ENCODE assay signal across 8 mouse cellular contexts in genomic region chr2:4560516-4560915, GRCm38 (mm10).
A peak's percentile ranks its signal among the peaks of the same experiment; 100 is the strongest.
DNase-seq lines count a peak whose midpoint lies in the region; ATAC-seq and TF ChIP-seq lines count a peak whose summit lies in the region.
"Not testable (repeated sequence)": the region's sequence is repeated elsewhere in the genome, so short reads cannot be mapped to it uniquely, and the experiment has no call there.

No protein-coding gene starts in this region.

- H3K27me3 ChIP-seq in forebrain, embryonic 13.5 days; heart, postnatal 0 days (ENCODE audit: control insufficient read depth, insufficient read depth, low read length); kidney, adult 2 months (replicated peaks; ENCODE audit: control insufficient read depth, insufficient read depth, low read length); liver, embryonic 11.5 days (replicated peaks; ENCODE audit: control insufficient read depth, insufficient read depth, low read length); megakaryocyte, embryonic 14.5 days (replicated peaks); neural tube, embryonic 14.5 days (ENCODE audit: control insufficient read depth, insufficient read depth, low read length): not testable (repeated sequence)

- WGBS in forebrain, embryonic 13.5 days = 2% methylated on average over 2 of the region's 2 CpGs
- 9% methylated on average over 2 of the region's 2 CpGs for WGBS in heart, postnatal 0 days
- 30% methylated on average over 2 of the region's 2 CpGs for WGBS in kidney, adult 2 months
- WGBS in liver, embryonic 11.5 days = 6% methylated on average over 2 of the region's 2 CpGs
- WGBS in neural tube, embryonic 14.5 days = 22% methylated on average over 2 of the region's 2 CpGs

- not testable (repeated sequence) for TF ChIP-seq POLR2A in kidney, adult 2 months (IDR thresholded peaks at IDR 0.05; ENCODE audit: low read depth, low read length)

- peaks cover 88% of the 10 kb centered on the region for H3K4me1 ChIP-seq in forebrain, embryonic 13.5 days
- peaks cover 69% of the 10 kb centered on the region for H3K4me1 ChIP-seq in heart, postnatal 0 days (ENCODE audit: control insufficient read depth, insufficient read depth)
- H3K4me1 ChIP-seq in kidney, adult 2 months (ENCODE audit: control insufficient read depth, insufficient read depth, low read length) = not testable (repeated sequence)
- H3K4me1 ChIP-seq in liver, embryonic 11.5 days (replicated peaks; ENCODE audit: control insufficient read depth, insufficient read depth, low read length) = peaks cover 62% of the 10 kb centered on the region
- H3K4me1 ChIP-seq in megakaryocyte, embryonic 14.5 days = peaks cover 81% of the 10 kb centered on the region
- H3K4me1 ChIP-seq in neural tube, embryonic 14.5 days (ENCODE audit: control insufficient read depth, insufficient read depth, low read length) = peaks cover 37% of the 10 kb centered on the region

- ATAC-seq in forebrain, embryonic 13.5 days; heart, postnatal 0 days (ENCODE audit: insufficient read depth, low read depth); liver, embryonic 11.5 days (replicated peaks; ENCODE audit: low FRiP score); neural tube, embryonic 14.5 days (ENCODE audit: low read depth): not testable (repeated sequence)

- TF ChIP-seq EP300 in heart, postnatal 0 days (IDR thresholded peaks at IDR 0.05; ENCODE audit: low read depth) = not testable (repeated sequence)

- H3K4me2 ChIP-seq in forebrain, embryonic 13.5 days = peak overlapping the region; percentile 77
- peak overlapping the region; percentile 87 for H3K4me2 ChIP-seq in heart, postnatal 0 days (ENCODE audit: low read depth, low read length)
- H3K4me2 ChIP-seq in liver, embryonic 11.5 days = peak overlapping the region; percentile 84
- H3K4me2 ChIP-seq in neural tube, embryonic 14.5 days (ENCODE audit: low read depth, low read length) = peak overlapping the region; percentile 59

- H3K9me3 ChIP-seq in forebrain, embryonic 13.5 days (replicated peaks); heart, postnatal 0 days (replicated peaks; ENCODE audit: control insufficient read depth, low read length); liver, embryonic 11.5 days (ENCODE audit: control insufficient read depth, low read length); megakaryocyte, embryonic 14.5 days; neural tube, embryonic 14.5 days (ENCODE audit: control insufficient read depth, low read length): not testable (repeated sequence)

- H3K4me3 ChIP-seq in forebrain, embryonic 13.5 days = peak overlapping the region; percentile 50
- peak overlapping the region; percentile 70 for H3K4me3 ChIP-seq in heart, postnatal 0 days (ENCODE audit: low read depth, low read length)
- H3K4me3 ChIP-seq in kidney, adult 2 months (ENCODE audit: insufficient read depth, low read depth, low read length) = peak overlapping the region; percentile 38
- peak overlapping the region; percentile 67 for H3K4me3 ChIP-seq in liver, embryonic 11.5 days (ENCODE audit: low read depth, low read length)
- H3K4me3 ChIP-seq in megakaryocyte, embryonic 14.5 days (replicated peaks) = peak overlapping the region; percentile 98
- peak overlapping the region; percentile 33; the same call in 1 of the 2 replicates for H3K4me3 ChIP-seq in neural tube, embryonic 14.5 days (ENCODE audit: low read depth, low read length)

- peak; percentile 57 for DNase-seq in c-Kit-positive CD71-positive TER-119-positive erythroid progenitor cells, embryonic 14.5 days (ENCODE audit: low spot score)
- DNase-seq in heart, postnatal 0 days (ENCODE audit: low spot score); kidney, adult 2 months; liver, embryonic 11.5 days (ENCODE audit: low spot score): not testable (repeated sequence)
- DNase-seq in thymus, postnatal 25 days = peak; percentile 18

- peak overlapping the region; percentile 96 for H3K27ac ChIP-seq in forebrain, embryonic 13.5 days
- H3K27ac ChIP-seq in heart, postnatal 0 days (ENCODE audit: low read depth) = peak overlapping the region; percentile 99
- H3K27ac ChIP-seq in kidney, adult 2 months (ENCODE audit: insufficient read depth, low read depth, low read length) = peak overlapping the region; percentile 84; the same call in 1 of the 2 replicates
- H3K27ac ChIP-seq in liver, embryonic 11.5 days (ENCODE audit: low read depth, low read length) = peak overlapping the region; percentile 94
- H3K27ac ChIP-seq in neural tube, embryonic 14.5 days (ENCODE audit: low read depth, low read length) = not testable (repeated sequence)

- not testable (repeated sequence) for TF ChIP-seq CTCF in heart, postnatal 0 days (IDR thresholded peaks at IDR 0.05; ENCODE audit: low read depth); kidney, adult 2 months (conservative IDR thresholded peaks at IDR 0.05; ENCODE audit: insufficient read depth, insufficient read length, low read depth, low read length)

- H3K9ac ChIP-seq in forebrain, embryonic 13.5 days = peak overlapping the region; percentile 80
- H3K9ac ChIP-seq in heart, postnatal 0 days (replicated peaks; ENCODE audit: low read depth, low read length) = peak overlapping the region; percentile 85
- peak overlapping the region; percentile 86 for H3K9ac ChIP-seq in liver, embryonic 11.5 days (ENCODE audit: low read depth, low read length)
- not testable (repeated sequence) for H3K9ac ChIP-seq in neural tube, embryonic 14.5 days (replicated peaks; ENCODE audit: low read depth, low read length)

- H3K36me3 ChIP-seq in forebrain, embryonic 13.5 days (ENCODE audit: poor library complexity, severe bottlenecking); heart, postnatal 0 days (replicated peaks; ENCODE audit: control insufficient read depth, insufficient read depth, low read length); kidney, adult 2 months (ENCODE audit: control insufficient read depth, insufficient read depth, low read length); liver, embryonic 11.5 days (ENCODE audit: control insufficient read depth, insufficient read depth, low read length); neural tube, embryonic 14.5 days (ENCODE audit: control insufficient read depth, insufficient read depth, low read length): not testable (repeated sequence)
- peaks cover 32% of the 10 kb centered on the region for H3K36me3 ChIP-seq in megakaryocyte, embryonic 14.5 days (replicated peaks; ENCODE audit: low read length)

Comparison
In these comparisons a context has a peak if more than half of its experiments do, and no peak if none do; other contexts are left out.
1. H3K4me3 ChIP-seq: peak in every context shown above with its lines; median percentile 98 in megakaryocyte, embryonic 14.5 days; 70 in heart, postnatal 0 days; 67 in liver, embryonic 11.5 days; 50 in forebrain, embryonic 13.5 days; 38 in kidney, adult 2 months; 33 in neural tube, embryonic 14.5 days.